Mouse (Mus musculus): Measurements from ENCODE around the gene Rab42. TPM values are rescaled to one million over a fixed set of nuclear protein-coding genes. Genes with fewer than 3 reads are reported as not detected.

Rab42 gene
- total RNA-seq, 1 experiment from 2014 or later = not detected

DNA sequence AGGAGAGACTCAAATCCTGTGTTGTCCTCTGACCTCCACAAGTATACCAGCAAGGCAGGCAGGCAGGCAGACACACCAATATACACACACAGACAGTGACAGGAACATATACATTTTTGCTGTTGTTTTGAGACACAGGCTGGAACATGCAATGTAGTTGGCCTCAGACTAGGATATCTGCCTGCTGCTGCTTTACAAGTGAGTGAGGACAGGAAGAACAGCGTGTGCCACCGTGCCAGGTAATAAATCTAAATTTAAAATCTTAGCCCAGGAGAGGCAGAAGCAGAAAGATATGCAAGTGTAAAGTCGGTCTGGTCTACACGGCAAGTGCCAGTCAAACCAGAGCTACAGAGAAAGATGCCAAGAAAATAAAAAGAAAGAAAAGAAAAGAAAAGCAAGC lies 43.9 kb downstream of the Rab42 start:
- no peak for ATAC-seq (replicated peaks in 1 of 2; ENCODE audit: insufficient read depth in 1 of 2, low FRiP score in 2 of 2, low TSS enrichment in 1 of 2, low read depth in 1 of 2, poor library complexity in 2 of 2, severe bottlenecking in 2 of 2)

DNA sequence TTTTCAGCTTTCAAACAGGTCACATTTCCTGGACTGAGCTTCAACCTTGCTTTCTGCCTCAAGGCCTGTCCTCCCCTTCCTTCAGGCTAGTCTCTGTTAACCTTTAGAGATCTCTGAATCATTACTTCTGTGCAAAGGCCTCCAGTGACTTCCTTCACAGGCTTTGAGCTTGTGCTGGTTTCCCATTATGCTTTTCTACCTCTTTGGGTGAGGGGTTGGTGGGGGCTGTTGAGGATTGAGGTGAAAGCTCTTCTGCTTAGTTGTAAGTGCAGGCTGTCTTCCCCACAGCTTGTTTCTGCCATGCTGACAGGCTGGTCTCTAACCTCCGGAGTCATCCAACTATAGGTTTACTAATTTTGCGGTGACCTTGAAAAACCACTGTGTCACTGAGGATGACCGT lies 46.8 kb downstream of the Rab42 start:
- no peak for ATAC-seq (replicated peaks in 1 of 2; ENCODE audit: insufficient read depth in 1 of 2, low FRiP score in 2 of 2, low TSS enrichment in 1 of 2, low read depth in 1 of 2, poor library complexity in 2 of 2, severe bottlenecking in 2 of 2)

DNA sequence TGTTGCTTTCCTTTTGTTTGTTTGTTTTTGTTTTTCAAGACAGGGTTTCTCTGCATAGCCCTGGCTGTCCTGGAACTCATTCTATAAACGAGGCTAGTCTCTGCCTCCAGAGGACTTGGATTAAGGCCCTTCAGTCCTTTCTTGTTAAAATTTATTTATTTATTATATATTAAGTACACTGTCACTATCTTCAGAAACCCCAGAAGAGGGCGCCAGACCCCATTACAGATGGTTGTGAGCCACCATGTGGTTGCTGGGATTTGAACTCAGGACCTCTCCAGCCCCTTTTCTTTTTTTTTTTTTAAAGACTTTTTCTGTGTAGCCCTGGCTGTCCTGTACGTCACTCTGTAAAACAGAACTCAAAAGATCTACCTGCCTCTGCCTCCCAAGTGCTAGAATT lies 48.2 kb downstream of the Rab42 start:
- no peak for ATAC-seq (replicated peaks in 1 of 2; ENCODE audit: insufficient read depth in 1 of 2, low FRiP score in 2 of 2, low TSS enrichment in 1 of 2, low read depth in 1 of 2, poor library complexity in 2 of 2, severe bottlenecking in 2 of 2)

DNA sequence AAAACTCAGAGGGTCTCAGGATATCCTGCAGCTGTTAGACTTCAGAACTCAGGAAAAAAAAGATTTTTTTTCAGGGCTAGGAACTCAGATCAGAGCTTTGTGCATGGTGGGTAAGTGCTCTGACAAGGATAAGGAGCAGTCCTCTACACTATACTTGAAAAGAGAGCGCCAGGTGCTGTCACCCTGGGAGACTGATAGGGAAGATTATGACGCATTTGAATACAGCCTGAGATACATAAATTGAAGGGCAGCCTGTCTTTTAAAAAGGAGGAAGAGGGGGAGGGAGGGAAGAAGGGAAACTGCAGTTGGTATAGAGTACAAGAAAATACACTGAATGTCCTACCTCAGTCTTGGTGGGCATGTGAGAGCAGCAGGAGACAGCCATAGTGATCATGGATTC lies 49.6 kb downstream of the Rab42 start:
- ATAC-seq (replicated peaks in 1 of 2; ENCODE audit: insufficient read depth in 1 of 2, low FRiP score in 2 of 2, low TSS enrichment in 1 of 2, low read depth in 1 of 2, poor library complexity in 2 of 2, severe bottlenecking in 2 of 2) = no peak

DNA sequence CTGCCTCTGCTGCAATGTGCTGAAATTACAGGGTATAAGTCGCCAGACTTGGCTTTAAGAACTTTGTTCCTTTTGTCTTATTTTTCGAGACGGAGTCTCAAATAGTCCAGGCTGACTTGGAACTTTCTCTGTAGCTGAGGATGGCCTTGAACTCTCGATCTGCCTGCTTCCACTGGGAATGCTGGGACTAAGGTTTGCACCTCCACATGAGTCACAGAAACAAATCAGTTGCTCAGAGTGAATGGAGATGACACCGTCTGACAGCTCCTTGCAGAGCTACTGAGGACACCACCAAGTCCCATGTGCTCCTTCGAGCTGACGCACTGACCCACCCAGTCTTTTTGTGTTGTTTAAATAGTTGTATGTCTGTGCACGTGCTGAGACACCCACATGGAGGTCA lies 50.1 kb downstream of the Rab42 start:
- no peak for ATAC-seq (replicated peaks in 1 of 2; ENCODE audit: insufficient read depth in 1 of 2, low FRiP score in 2 of 2, low TSS enrichment in 1 of 2, low read depth in 1 of 2, poor library complexity in 2 of 2, severe bottlenecking in 2 of 2)

Other genes starting within 250 kb of the Rab42 start
- 1.4 and 2.3 TPM in 2 replicates for gene Gm10300, start 228.7 kb downstream of the Rab42 start, total RNA-seq (2017)
- gene Epb41, start 228.1 kb downstream of the Rab42 start, total RNA-seq (2017) = 63.9 and 72.9 TPM in 2 replicates
- 0.06 TPM in 1 of 2 replicates, not detected in the other for gene Oprd1, start 158.9 kb downstream of the Rab42 start, total RNA-seq (2017)
- gene Ythdf2, start 91.1 kb downstream of the Rab42 start, total RNA-seq (2017) = 77.9 and 81.3 TPM in 2 replicates
- 25.0 and 31.9 TPM in 2 replicates for gene Gmeb1, start 41.8 kb downstream of the Rab42 start, total RNA-seq (2017)
- 21.3 and 44.1 TPM in 2 replicates for gene Taf12, start 29.0 kb downstream of the Rab42 start, total RNA-seq (2017)
- gene Trnau1ap, start 26.2 kb upstream of the Rab42 start, total RNA-seq (2017) = 46.6 and 48.4 TPM in 2 replicates
- gene Rcc1, start 50.2 kb upstream of the Rab42 start, total RNA-seq (2017) = 30.1 and 32.0 TPM in 2 replicates
- 11.9 and 22.6 TPM in 2 replicates for gene Phactr4, start 119.1 kb upstream of the Rab42 start, total RNA-seq (2017)
- gene Med18, start 160.5 kb upstream of the Rab42 start, total RNA-seq (2017) = 9.3 and 16.6 TPM in 2 replicates
- 3.9 and 4.0 TPM in 2 replicates for gene Sesn2, start 207.1 kb upstream of the Rab42 start, total RNA-seq (2017)
- gene Atpif1, start 230.3 kb upstream of the Rab42 start, total RNA-seq (2017) = 937 and 1,217 TPM in 2 replicates
- 354 and 422 TPM in 2 replicates for gene Dnajc8, start 232.2 kb upstream of the Rab42 start, total RNA-seq (2017)

All from hematopoietic stem cell, adult 5-6 weeks (primary cell).